Mouse (Mus musculus) cerebellum, adult (tissue): ENCODE results near the gene Kremen1.

ENCODE experiments used
- ATAC-seq: cut with Nextera tagmentation; 2 replicates; pipeline ENCODE4 v1.9.2; 2017; ENCODE audit warnings: mild to moderate bottlenecking, moderate library complexity, mixed read lengths; ENCODE audit not compliant: insufficient number of reproducible peaks, low FRiP score, low TSS enrichment

Gene Kremen1

GRCm38 (mm10) chr11:5145600-5145999 is 115.8 kb downstream of the Kremen1 start:
- ATAC-seq, result no peak

DNA sequence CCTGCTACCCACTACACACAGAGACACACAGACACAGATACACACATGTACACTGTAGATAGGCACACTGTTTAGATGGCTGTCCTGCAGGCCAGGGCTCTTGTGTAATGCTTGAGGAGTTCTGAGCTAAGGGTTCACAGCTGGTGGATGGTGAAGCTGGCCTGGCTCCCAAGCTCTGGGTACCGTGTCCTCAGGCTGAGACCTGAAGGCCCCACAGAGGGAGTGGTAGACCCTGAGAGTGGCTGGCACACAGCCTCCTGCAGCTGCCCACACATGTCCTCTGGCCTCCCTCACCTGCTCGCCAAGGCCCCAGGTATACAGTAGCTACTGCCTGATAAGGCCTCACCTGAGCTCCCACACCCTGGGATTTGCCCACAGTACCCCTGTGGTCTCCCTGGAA is 119.4 kb downstream of the Kremen1 start:
- no peak for ATAC-seq
